Mouse (Mus musculus): ENCODE results near the gene Myocos. TPM values are rescaled to one million over a fixed set of nuclear protein-coding genes. Genes with fewer than 3 reads are reported as not detected.
A peak's percentile ranks its signal among the peaks of the same experiment; 100 is the strongest.

The Myocos gene
- polyA plus RNA-seq, 1 experiment, result not detected

DNA sequence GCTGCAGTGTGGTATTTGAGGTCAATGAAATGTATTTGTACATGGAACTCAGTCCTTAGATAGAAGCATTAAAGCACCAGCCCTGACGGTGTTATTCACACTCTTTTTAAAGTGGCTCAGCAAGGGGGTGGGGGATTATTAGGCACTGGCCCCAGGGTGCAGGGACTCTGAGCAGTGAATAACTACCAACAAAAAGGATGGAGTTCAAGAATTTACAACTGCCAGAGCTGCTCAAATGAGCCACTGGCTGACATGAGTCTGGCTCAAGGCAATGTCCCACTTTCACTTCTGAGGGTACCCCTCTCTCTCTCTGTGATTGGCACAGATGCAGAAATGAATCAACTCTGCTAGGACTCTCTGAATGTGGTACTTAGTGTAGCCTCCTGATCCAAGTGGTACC lies 49.9 kb downstream of the Myocos start:
- Histone ChIP-seq H3K4me3 (no peak overlapping the region), H3K36me3 (ENCODE audit: control insufficient read depth, insufficient read depth) (no peaks in the 10 kb centered on the region), H3K4me2 (ENCODE audit: low read depth) (no peak overlapping the region), H3ac (ENCODE audit: control insufficient read depth, insufficient read length) (no peak overlapping the region), H3K27me3 (ENCODE audit: control insufficient read depth, insufficient read depth, insufficient read length) (no peaks in the 10 kb centered on the region), H3K79me2 (ENCODE audit: control insufficient read depth, insufficient read depth) (no peaks in the 10 kb centered on the region)
- TF ChIP-seq SRF (IDR thresholded peaks at IDR 0.05; ENCODE audit: control insufficient read depth, insufficient read length, low read depth), result no peak

- TF ChIP-seq USF1 (IDR thresholded peaks at IDR 0.05; ENCODE audit: low read depth), result no peak
- TF ChIP-seq E2F4 (IDR thresholded peaks at IDR 0.05; ENCODE audit: insufficient read depth), result no peak
- TF ChIP-seq MYOD1 (IDR thresholded peaks at IDR 0.05; ENCODE audit: control insufficient read depth in 1 of 3, insufficient read length in 2 of 3, low read depth in 2 of 3), result no peak
- TF ChIP-seq POLR2AphosphoS2 (IDR thresholded peaks at IDR 0.05; ENCODE audit: insufficient read length, low read depth), result no peak
- no peak for TF ChIP-seq POLR2A (IDR thresholded peaks at IDR 0.05; ENCODE audit: insufficient read length, low read depth)
- TF ChIP-seq CEBPB (IDR thresholded peaks at IDR 0.05; ENCODE audit: insufficient read depth, poor library complexity, severe bottlenecking), result no peak
- TF ChIP-seq SRF (IDR thresholded peaks at IDR 0.05; ENCODE audit: control insufficient read depth, insufficient read length, low read depth), result no peak
- no peak for TF ChIP-seq MYOG (IDR thresholded peaks at IDR 0.05; ENCODE audit: control insufficient read depth in 1 of 3, insufficient read depth in 1 of 3, insufficient read length in 2 of 3, low read depth in 2 of 3)
- no peak for TF ChIP-seq MAX (IDR thresholded peaks at IDR 0.05; ENCODE audit: low read depth)
- no peak for TF ChIP-seq TCF12 (IDR thresholded peaks at IDR 0.05; ENCODE audit: insufficient read depth, poor library complexity, severe bottlenecking)
- no peak for TF ChIP-seq TCF3 (IDR thresholded peaks at IDR 0.05; ENCODE audit: insufficient read length, low read depth)
- TF ChIP-seq REST (IDR thresholded peaks at IDR 0.05; ENCODE audit: insufficient read depth, insufficient read length), result no peak
Measured at GRCm38 (mm10) chr1:162601288-162601687, 56.7 kb downstream of the Myocos start.

DNA sequence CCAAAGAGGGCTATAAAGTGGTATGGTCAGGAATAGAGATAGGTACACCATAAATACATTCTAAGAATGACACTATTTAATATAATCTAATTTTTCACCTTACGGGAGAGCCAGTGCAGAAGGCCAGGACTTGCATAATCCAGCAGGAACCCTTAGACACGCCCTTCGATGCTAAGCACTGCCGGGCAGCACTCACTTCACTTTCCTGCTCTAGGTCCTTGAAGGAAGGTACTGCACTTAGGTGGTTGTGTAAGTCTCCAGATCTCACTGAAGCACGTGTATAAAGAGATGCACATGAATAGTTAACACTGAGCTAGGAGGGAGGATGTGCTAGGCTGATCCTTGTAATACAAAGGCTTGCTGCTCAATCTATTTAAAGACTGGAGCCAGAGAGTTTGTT lies 58.4 kb downstream of the Myocos start:
- TF ChIP-seq SRF (IDR thresholded peaks at IDR 0.05; ENCODE audit: control insufficient read depth, insufficient read length, low read depth) (no peak), POLR2AphosphoS2 (IDR thresholded peaks at IDR 0.05; ENCODE audit: insufficient read length, low read depth) (no peak)
- peaks cover 31% of the 10 kb centered on the region for H3K36me3 ChIP-seq (ENCODE audit: control insufficient read depth, insufficient read depth)

More at GRCm38 (mm10) chr1:162601288-162601687, 56.7 kb downstream of the Myocos start:
- H3K79me2 ChIP-seq (ENCODE audit: control insufficient read depth, insufficient read depth), result no peaks in the 10 kb centered on the region
- H3ac ChIP-seq (ENCODE audit: control insufficient read depth, insufficient read length), result no peak overlapping the region
- no peak overlapping the region for H3K4me2 ChIP-seq (ENCODE audit: low read depth)
- H3K4me3 ChIP-seq, result no peak overlapping the region
- H3K36me3 ChIP-seq (ENCODE audit: control insufficient read depth, insufficient read depth), result peaks cover 24% of the 10 kb centered on the region
- H3K27me3 ChIP-seq (ENCODE audit: control insufficient read depth, insufficient read depth, insufficient read length), result no peaks in the 10 kb centered on the region

DNA sequence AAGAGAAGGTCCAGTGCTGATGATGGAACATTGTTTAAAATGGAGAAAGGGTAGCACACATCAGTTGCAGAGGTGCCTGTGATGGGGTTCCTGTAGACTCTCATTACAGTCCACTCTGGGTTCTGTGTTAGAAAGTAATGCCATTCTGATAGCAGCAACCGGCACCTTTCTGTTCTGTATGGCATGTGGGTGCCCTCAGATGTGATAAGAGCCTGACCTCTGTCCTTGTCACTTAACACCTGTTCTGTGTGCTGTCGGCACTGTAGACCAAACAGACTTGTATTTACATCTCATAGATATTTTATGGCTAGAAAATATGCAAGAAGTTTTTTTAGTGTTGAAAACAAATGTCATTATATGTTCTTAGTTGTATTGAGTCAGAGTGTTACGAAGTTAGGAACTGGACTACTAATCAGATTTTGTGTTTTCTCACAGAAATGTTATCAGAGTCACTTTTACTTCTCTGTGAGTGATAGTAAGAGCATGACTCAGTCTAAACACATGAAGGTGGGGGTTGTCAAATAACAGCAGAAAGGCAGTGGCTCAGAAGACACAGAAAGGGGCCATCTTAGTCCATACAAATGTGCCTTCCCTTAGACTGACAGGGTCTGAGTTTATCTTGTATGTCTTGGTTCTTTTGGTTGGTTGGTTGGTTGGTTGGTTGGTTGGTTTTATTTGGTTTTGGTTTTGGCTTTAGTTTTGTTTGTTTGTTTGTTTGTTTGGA lies 60.5 kb downstream of the Myocos start:
- peaks cover 46% of the 10 kb centered on the region for H3K36me3 ChIP-seq (ENCODE audit: control insufficient read depth, insufficient read depth)
- H3K4me3 ChIP-seq, result no peak overlapping the region
- H3ac ChIP-seq (ENCODE audit: control insufficient read depth, insufficient read length), result no peak overlapping the region
- H3K27me3 ChIP-seq (ENCODE audit: control insufficient read depth, insufficient read depth, insufficient read length), result no peaks in the 10 kb centered on the region
- no peaks in the 10 kb centered on the region for H3K79me2 ChIP-seq (ENCODE audit: control insufficient read depth, insufficient read depth)
- H3K4me2 ChIP-seq (ENCODE audit: low read depth), result no peak overlapping the region
- TF ChIP-seq TCF3 (IDR thresholded peaks at IDR 0.05; ENCODE audit: insufficient read length, low read depth) (no peak), POLR2AphosphoS2 (IDR thresholded peaks at IDR 0.05; ENCODE audit: insufficient read length, low read depth) (no peak), MAX (IDR thresholded peaks at IDR 0.05; ENCODE audit: low read depth) (no peak), E2F4 (IDR thresholded peaks at IDR 0.05; ENCODE audit: insufficient read depth) (no peak), MYOG (IDR thresholded peaks at IDR 0.05; ENCODE audit: control insufficient read depth in 1 of 3, insufficient read depth in 1 of 3, insufficient read length in 2 of 3, low read depth in 2 of 3) (no peak), MYOD1 (IDR thresholded peaks at IDR 0.05; ENCODE audit: control insufficient read depth in 1 of 3, insufficient read length in 2 of 3, low read depth in 2 of 3) (peak in 1 of 3 experiments; percentile 5)

More for the DNA sequence above, 58.4 kb downstream of the Myocos start:
- no peak overlapping the region for H3K4me3 ChIP-seq
- no peaks in the 10 kb centered on the region for H3K79me2 ChIP-seq (ENCODE audit: control insufficient read depth, insufficient read depth)
- H3ac ChIP-seq (ENCODE audit: control insufficient read depth, insufficient read length), result no peak overlapping the region
- no peaks in the 10 kb centered on the region for H3K27me3 ChIP-seq (ENCODE audit: control insufficient read depth, insufficient read depth, insufficient read length)
- H3K4me2 ChIP-seq (ENCODE audit: low read depth), result no peak overlapping the region

Other genes with a start within 250 kb of the Myocos start
- 3.0 TPM for gene Dnm3, start 180.2 kb downstream of the Myocos start, polyA plus RNA-seq (2012; fragmentation: generic; extraction: Trizol)
- gene Mettl13, start 109.7 kb downstream of the Myocos start, polyA plus RNA-seq (2012; fragmentation: generic; extraction: Trizol), result 12.3 TPM
- gene Vamp4, start 87.7 kb downstream of the Myocos start, polyA plus RNA-seq (2012; fragmentation: generic; extraction: Trizol), result 14.6 TPM
- gene Myoc, start 19.1 kb downstream of the Myocos start, polyA plus RNA-seq (2012; fragmentation: generic; extraction: Trizol), result not detected
- gene Prrc2c, start 82.3 kb upstream of the Myocos start, polyA plus RNA-seq (2012; fragmentation: generic; extraction: Trizol), result 24.1 TPM
- gene Fmo4, start 155.8 kb upstream of the Myocos start, polyA plus RNA-seq (2012; fragmentation: generic; extraction: Trizol), result not detected
- gene Fmo1, start 208.4 kb upstream of the Myocos start, polyA plus RNA-seq (2012; fragmentation: generic; extraction: Trizol), result 5.0 TPM
- not detected for gene Fmo2, start 240.5 kb upstream of the Myocos start, polyA plus RNA-seq (2012; fragmentation: generic; extraction: Trizol)

Measured in myocyte (in vitro differentiated cells).